Mouse (Mus musculus) midbrain, postnatal 0 days (tissue): ENCODE measurements at regions not wholly inside any gene's neighbourhood (a gene's known extent, or its start where the extent isn't known, plus 50 kb on each side); places are given as distances from the start of the nearest gene placed in this dataset.
A peak's percentile ranks its signal among the peaks of the same experiment; 100 is the strongest.

Experiments
- ATAC-seq: fragments of 200-750 bp; cut with Nextera tagmentation; 2 replicates; pipeline ENCODE4 v1.8.0; 2017; ENCODE audit warnings: moderate number of reproducible peaks, mild to moderate bottlenecking, moderate TSS enrichment, moderate library complexity; ENCODE audit not compliant: low FRiP score
- DNase-seq: peaks from one replicate; pipeline ENCODE4 v3.0.0-alpha.2; 2015; ENCODE audit warnings: low spot score
- H3K27ac ChIP-seq: fragments of 300-500 bp; sonication (generic); 2 replicates; pipeline ENCODE4 v1.5.1; 2014; ENCODE audit warnings: low read depth, mild to moderate bottlenecking, low read length, mixed read lengths
- H3K27me3 ChIP-seq: fragments of 300-500 bp; sonication (generic); 2 replicates; pipeline ENCODE4 v1.6.1; 2014; ENCODE audit warnings: low read length, control low read depth, mixed read lengths; ENCODE audit not compliant: insufficient read depth
- H3K36me3 ChIP-seq: fragments of 300-500 bp; sonication (generic); 2 replicates; pipeline ENCODE4 v1.6.1; 2014; ENCODE audit warnings: low read length, control low read depth, mixed read lengths; ENCODE audit not compliant: insufficient read depth
- H3K4me1 ChIP-seq: fragments of 300-500 bp; sonication (generic); 2 replicates; pipeline ENCODE4 v1.6.1; 2014; ENCODE audit warnings: mild to moderate bottlenecking, control low read depth, antibody characterized with exemption, low read length, mixed read lengths; ENCODE audit not compliant: insufficient read depth
- H3K4me2 ChIP-seq: fragments of 300-500 bp; sonication (generic); 2 replicates; pipeline ENCODE4 v1.6.1; 2014; ENCODE audit warnings: low read depth, mild to moderate bottlenecking, low read length, mixed read lengths; ENCODE audit not compliant: poor library complexity, severe bottlenecking
- H3K4me3 ChIP-seq: fragments of 300-500 bp; sonication (generic); 2 replicates; pipeline ENCODE4 v1.5.1; 2014; ENCODE audit warnings: low read depth, mild to moderate bottlenecking, low read length, moderate library complexity
- H3K9ac ChIP-seq: fragments of 300-500 bp; sonication (generic); replicated peaks from 2 replicates; pipeline ENCODE4 v1.6.1; 2014; ENCODE audit warnings: mild to moderate bottlenecking, low read length, moderate library complexity, mixed read lengths; ENCODE audit not compliant: poor library complexity, severe bottlenecking
- H3K9me3 ChIP-seq: fragments of 300-500 bp; sonication (generic); 2 replicates; pipeline ENCODE4 v1.6.1; 2016; ENCODE audit warnings: low read length, control low read depth
- CTCF ChIP-seq: IDR thresholded peaks from 2 replicates; pipeline ENCODE4 v1.5.1; 2016; ENCODE audit warnings: antibody characterized with exemption, mild to moderate bottlenecking
- WGBS: fragments of 180-500 bp; shearing (Covaris S2); extraction: QIAGEN DNeasy Blood & Tissue Kit; methylation state at CpG from one replicate; pipeline ENCODE4 v1.1.7; 2014; 5-methylcytosine and 5-hydroxymethylcytosine counted together

GRCm38 (mm10) chr12:15895215-15895614 lies 78.5 kb upstream of the Trib2 start:
- Histone ChIP-seq H3K27ac (no peak overlapping the region), H3K9me3 (no peaks in the 10 kb centered on the region), H3K36me3 (no peaks in the 10 kb centered on the region), H3K4me1 (no peaks in the 10 kb centered on the region; the same call in 1 of the 2 replicates), H3K4me2 (no peak overlapping the region), H3K4me3 (no peak overlapping the region), H3K27me3 (no peaks in the 10 kb centered on the region), H3K9ac (no peak overlapping the region)
- no peak for DNase-seq
- no peak for ATAC-seq
- 0 out of 2 replicates have a peak, but pooled peaks have one; percentile 23 for TF ChIP-seq CTCF
- whole genome bisulfite sequencing: 45% methylated on average over 2 of the region's 2 CpGs

GRCm38 (mm10) chr12:15890591-15890990 lies 73.9 kb upstream of the Trib2 start:
- DNase-seq (no peak), ATAC-seq (no peak)
- Histone ChIP-seq H3K4me1 (no peaks in the 10 kb centered on the region), H3K9ac (no peak overlapping the region), H3K9me3 (no peaks in the 10 kb centered on the region), H3K4me2 (no peak overlapping the region), H3K36me3 (no peaks in the 10 kb centered on the region), H3K4me3 (no peak overlapping the region), H3K27me3 (no peaks in the 10 kb centered on the region), H3K27ac (no peak overlapping the region)
- TF ChIP-seq CTCF: no peak
- WGBS: 8% methylated on average over 1 of the region's 1 CpGs

- TF ChIP-seq CTCF: no peak
- Histone ChIP-seq H3K27me3 (no peaks in the 10 kb centered on the region), H3K9me3 (no peaks in the 10 kb centered on the region), H3K4me3 (no peak overlapping the region), H3K36me3 (no peaks in the 10 kb centered on the region), H3K4me1 (no peaks in the 10 kb centered on the region), H3K4me2 (no peak overlapping the region), H3K9ac (no peak overlapping the region), H3K27ac (no peak overlapping the region)
- no peak for ATAC-seq
- WGBS: 80% methylated on average over 7 of the region's 7 CpGs
- no peak for DNase-seq
Observed at GRCm38 (mm10) chr12:15879907-15880430, 63.2 kb upstream of the Trib2 start.
